Mouse (Mus musculus) left cerebral cortex, postnatal 4 days (tissue): ENCODE results near the gene Gm8882. TPM values are rescaled to one million over a fixed set of nuclear protein-coding genes. Genes with fewer than 3 reads are reported as not detected.
"Not testable (repeated sequence)": the region's sequence is repeated elsewhere in the genome, so short reads cannot be mapped to it uniquely, and the experiment has no call there.

Source experiments
- DNase-seq: peaks from one replicate; pipeline ENCODE4 v3.0.0-alpha.2; 2022
- intact Hi-C: fragments of 180-260 bp; cut with DNase I; formaldehyde crosslinking; loops from one replicate; pipeline ENCODE4 v1.15.1; 2025
- total RNA-seq, 2 experiments: library from RNA; stranded (reverse); gene quantifications; 2 replicates each; pipeline ENCODE4 v1.2.3; 2021

Gene Gm8882
- not detected for total RNA-seq

DNA sequence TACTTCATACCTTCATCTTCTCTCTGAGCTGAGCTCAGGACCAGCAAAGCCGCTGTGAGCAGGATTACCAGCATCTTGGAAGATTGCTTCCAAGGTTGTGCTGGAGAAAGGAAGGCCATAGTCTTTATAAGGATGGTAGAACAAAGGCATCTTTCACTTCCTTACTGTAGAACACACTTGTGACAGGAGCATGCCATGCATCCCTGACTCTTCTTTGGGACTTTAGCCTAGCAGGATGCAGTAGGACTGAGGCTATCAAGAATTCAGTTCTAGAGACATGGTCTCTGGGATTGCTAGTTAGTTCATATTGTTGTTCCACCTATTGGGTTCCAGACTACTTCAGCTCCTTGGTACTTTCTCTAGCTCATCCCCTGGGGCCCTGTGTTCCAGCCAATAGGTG lies at the start of gene Gm8882:
Gm8882 (minus strand) TSS at position 101 of the 400 bp plus-strand sequence.
- intact Hi-C loops, DNase-seq: not testable (repeated sequence)

DNA sequence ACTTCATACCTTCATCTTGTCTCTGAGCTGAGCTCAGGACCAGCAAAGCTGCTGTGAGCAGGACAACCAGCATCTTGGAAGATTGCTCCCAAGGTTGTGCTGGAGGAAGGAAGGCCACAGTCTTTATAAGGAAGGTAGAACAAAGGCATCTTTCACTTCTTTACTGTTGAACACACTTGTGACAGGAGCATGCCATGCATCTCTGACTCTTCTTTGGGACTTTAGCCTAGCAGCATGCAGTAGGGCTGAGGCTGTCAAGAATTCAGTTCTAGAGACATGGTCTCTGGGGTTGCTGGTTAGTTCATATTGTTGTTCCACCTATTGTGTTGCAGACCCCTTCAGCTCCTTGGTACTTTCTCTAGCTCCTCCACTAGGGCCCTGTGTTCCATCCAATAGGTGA lies 49.3 kb downstream of the Gm8882 start, which contains the start of gene Prpmp5:
Prpmp5 (minus strand) TSS at position 101 of the 400 bp plus-strand sequence.
- DNase-seq, intact Hi-C loops: not testable (repeated sequence)

Other genes starting within 250 kb of the Gm8882 start
- gene Prb1, start 153.6 kb downstream of the Gm8882 start, total RNA-seq, result not detected
- gene Prpmp5, start 49.4 kb downstream of the Gm8882 start, total RNA-seq, result not detected
- gene Prh1, start 205.7 kb upstream of the Gm8882 start, total RNA-seq, result not detected
- not detected for gene Prp2, start 231.8 kb upstream of the Gm8882 start, total RNA-seq